Mouse (Mus musculus) heart, postnatal 14 days (tissue): ENCODE data around the gene Pole. TPM values are rescaled to one million over a fixed set of nuclear protein-coding genes. Genes with fewer than 3 reads are reported as not detected.

Experiments used
- DNase-seq, 2 experiments: peaks; one replicate each; pipeline ENCODE4 v3.0.0; 2021 to 2022
- intact Hi-C: fragments of 180-260 bp; cut with DNase I; formaldehyde crosslinking; loops from one replicate; pipeline ENCODE4 v1.15.1; 2025
- long read RNA-seq, 2 experiments: library from polyadenylated mRNA; stranded (forward); transcript quantifications; one replicate each; pipeline ENCODE4 v2.0.0; 2021
- total RNA-seq, 2 experiments: library from RNA; stranded (reverse); gene quantifications; 2 replicates each; pipeline ENCODE4 v1.2.3; 2021

Gene Pole
- 1 to 10 TPM; 2.4 to 3.9 TPM for total RNA-seq
- long read RNA-seq, experiment 1 = 0 reads
- long read RNA-seq, experiment 2, partial matches to known transcripts = 0 of 2 reads
- long read RNA-seq, experiment 2, other reads (novel, unspliced or antisense) = 2 of 2 reads

- DNase-seq = peak; percentile 91 to 94
- intact Hi-C loops = no loop called here
Observed at GRCm38 (mm10) chr5:110285770-110286445, at the start of gene Pole, which contains the start of gene Pxmp2. Pole (plus strand) TSS chr5:110286306. Pxmp2 (minus strand) TSS chr5:110286186.

- intact Hi-C loops = no loop called here
- DNase-seq = no peak
Observed at GRCm38 (mm10) chr5:110244091-110244490, 42.0 kb upstream of the Pole start.

GRCm38 (mm10) chr5:110266941-110267340 lies 19.2 kb upstream of the Pole start:
- intact Hi-C loops = no loop called here
- no peak for DNase-seq

GRCm38 (mm10) chr5:110269141-110270101 lies 16.7 kb upstream of the Pole start, which contains the start of gene Pgam5:
Pgam5 (minus strand) TSS chr5:110269913.
- DNase-seq = peak; percentile 94 to 96
- intact Hi-C loops = no loop called here

- intact Hi-C loops = no loop called here
- DNase-seq = no peak
Observed at GRCm38 (mm10) chr5:110270242-110270641, 15.9 kb upstream of the Pole start.

GRCm38 (mm10) chr5:110274147-110274546 lies 12.0 kb upstream of the Pole start:
- intact Hi-C loops = no loop called here

GRCm38 (mm10) chr5:110274846-110275245 lies 11.3 kb upstream of the Pole start:
- intact Hi-C loops = no loop called here
- DNase-seq = no peak

More at GRCm38 (mm10) chr5:110274147-110274546, 12.0 kb upstream of the Pole start:
- no peak for DNase-seq

- intact Hi-C loops = no loop called here
- no peak for DNase-seq
Observed at GRCm38 (mm10) chr5:110276391-110276790, 9.7 kb upstream of the Pole start.

GRCm38 (mm10) chr5:110276910-110277309 lies 9.2 kb upstream of the Pole start:
- DNase-seq = no peak
- intact Hi-C loops = no loop called here

GRCm38 (mm10) chr5:110281984-110282383 lies 4.1 kb upstream of the Pole start:
- intact Hi-C loops = no loop called here
- no peak for DNase-seq

GRCm38 (mm10) chr5:110284536-110284935 lies 1.6 kb upstream of the Pole start:
- intact Hi-C loops = no loop called here
- DNase-seq = peak; percentile 53 to 72

GRCm38 (mm10) chr5:110285156-110285555 lies 950 bp upstream of the Pole start:
- intact Hi-C loops = no loop called here
- peak in 1 of 2 experiments; percentile 7 for DNase-seq

- intact Hi-C loops = no loop called here
- no peak for DNase-seq
Observed at GRCm38 (mm10) chr5:110286446-110287083, 459 bp downstream of the Pole start.

- no peak for DNase-seq
- intact Hi-C loops = no loop called here
Observed at GRCm38 (mm10) chr5:110287084-110287475, 974 bp downstream of the Pole start.

GRCm38 (mm10) chr5:110291649-110292048 lies 5.5 kb downstream of the Pole start:
- intact Hi-C loops = no loop called here
- DNase-seq = no peak

- DNase-seq = no peak
Observed at GRCm38 (mm10) chr5:110296637-110297036, 10.5 kb downstream of the Pole start.

GRCm38 (mm10) chr5:110300591-110300990 lies 14.5 kb downstream of the Pole start:
- no peak for DNase-seq
- intact Hi-C loops = no loop called here

More at GRCm38 (mm10) chr5:110296637-110297036, 10.5 kb downstream of the Pole start:
- intact Hi-C loops = no loop called here

- DNase-seq = no peak
- intact Hi-C loops = no loop called here
Observed at GRCm38 (mm10) chr5:110308861-110309260, 22.8 kb downstream of the Pole start.

GRCm38 (mm10) chr5:110313127-110313526 lies 27.0 kb downstream of the Pole start:
- intact Hi-C loops = no loop called here
- no peak for DNase-seq

GRCm38 (mm10) chr5:110330508-110330907 lies 44.4 kb downstream of the Pole start:
- intact Hi-C loops = no loop called here

More at GRCm38 (mm10) chr5:110330508-110330907, 44.4 kb downstream of the Pole start:
- DNase-seq = no peak
